Mouse (Mus musculus) MEL (cell line): ENCODE results near the gene Ap5s1.

Source experiments
- CTCF ChIP-seq, 3 experiments: IDR thresholded peaks in 2 of 3; conservative IDR thresholded peaks in 1 of 3; 2 replicates each; pipeline ENCODE4 v1.5.1; 2011 to 2012; ENCODE audit warnings: low read length in 3 of 3, low read depth in 2 of 3, mild to moderate bottlenecking in 2 of 3, improper control_type of control experiment in 1 of 3, inconsistent platforms in 1 of 3, mixed read lengths in 1 of 3, moderate library complexity in 1 of 3; ENCODE audit not compliant: control insufficient read depth in 1 of 3, insufficient read depth in 1 of 3, poor library complexity in 1 of 3, severe bottlenecking in 1 of 3
- MAFK ChIP-seq: IDR thresholded peaks from 2 replicates; pipeline ENCODE4 v1.6.1; 2011; ENCODE audit warnings: low read depth, mild to moderate bottlenecking, low read length, improper control_type of control experiment, borderline replicate concordance

- TF ChIP-seq MAFK (no peak), CTCF (IDR thresholded peaks at IDR 0.05 in 2 of 3, conservative IDR thresholded peaks at IDR 0.05 in 1 of 3; ENCODE audit: control insufficient read depth in 1 of 3, insufficient read depth in 1 of 3, low read depth in 2 of 3, low read length in 3 of 3, poor library complexity in 1 of 3, severe bottlenecking in 1 of 3) (no peak)
Measured at GRCm38 (mm10) chr2:131220030-131220429, 13.2 kb downstream of the Ap5s1 start.
